Mouse (Mus musculus): ENCODE results near the gene Wrap73.

Gene Wrap73

GRCm38 (mm10) chr4:154181001-154181400 is 38.8 kb downstream of the Wrap73 start:
- no peak for DNase-seq (ENCODE audit: low read depth, low spot score)

GRCm38 (mm10) chr4:154183566-154183965 is 41.4 kb downstream of the Wrap73 start:
- no peak for DNase-seq (ENCODE audit: low read depth, low spot score)

DNA sequence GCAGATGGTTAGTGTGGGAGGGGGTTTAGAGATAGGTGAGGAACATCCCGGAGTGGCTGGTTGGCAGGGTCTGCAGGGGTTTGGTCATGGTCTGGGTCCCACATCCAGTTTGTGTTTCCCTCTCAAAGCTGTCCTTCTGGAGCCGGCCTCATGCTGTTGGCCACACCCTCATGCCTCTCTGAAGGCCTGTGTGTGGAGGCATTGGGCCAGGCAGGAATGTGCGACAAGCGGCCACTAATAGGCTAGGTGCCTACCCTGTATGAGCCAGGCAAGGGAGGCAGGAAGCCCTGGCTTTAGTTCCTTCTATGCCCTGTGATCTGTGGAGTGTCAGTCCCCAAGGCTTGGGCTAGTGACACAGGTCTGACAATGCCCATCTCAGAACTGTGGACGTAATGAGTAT is 42.8 kb downstream of the Wrap73 start:
- DNase-seq (ENCODE audit: low read depth, low spot score) = no peak

GRCm38 (mm10) chr4:154186002-154186537 is 43.9 kb downstream of the Wrap73 start:
- no peak for DNase-seq (ENCODE audit: low read depth, low spot score)

DNA sequence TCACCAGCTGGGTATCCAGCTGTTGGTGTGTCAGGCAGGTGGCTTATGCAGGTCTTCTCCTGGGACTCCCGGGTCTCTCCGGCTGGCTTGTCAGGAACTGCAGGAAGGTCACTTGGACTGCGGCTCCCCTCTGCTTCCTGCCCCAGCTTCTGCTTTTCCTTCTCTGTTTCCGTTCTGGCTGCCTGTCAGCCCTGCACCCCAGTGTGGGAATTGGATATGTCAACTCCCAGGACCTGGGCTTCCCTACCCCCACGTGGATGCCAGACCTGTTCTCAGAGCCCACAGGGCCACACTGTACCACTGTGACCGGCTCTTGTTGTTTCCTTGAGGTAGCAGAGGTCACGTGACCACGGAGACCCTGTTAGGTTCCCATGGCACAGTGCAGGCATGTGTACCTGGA is 46.8 kb downstream of the Wrap73 start:
- no peak for DNase-seq (ENCODE audit: low read depth, low spot score)

DNA sequence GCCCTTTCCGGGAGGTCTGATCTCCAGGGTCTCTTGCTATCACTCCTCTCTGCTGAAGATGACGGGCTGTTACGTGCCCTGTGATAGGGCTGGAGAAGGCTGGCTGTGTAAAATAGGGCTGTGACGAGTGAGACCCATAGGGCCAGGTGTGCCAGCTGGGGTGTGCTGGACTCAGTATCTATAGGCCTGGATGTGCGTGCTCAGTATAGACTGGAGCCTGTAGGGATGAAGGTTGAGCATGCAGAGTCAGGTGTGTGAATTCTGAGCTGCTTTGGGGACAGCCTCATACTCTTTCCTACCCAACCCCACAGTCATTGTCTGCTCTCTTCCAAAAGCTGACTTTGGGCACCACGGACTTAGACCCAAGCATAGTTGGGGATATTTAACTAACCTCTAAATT is 55.8 kb downstream of the Wrap73 start:
- DNase-seq (ENCODE audit: low read depth, low spot score) = no peak

DNA sequence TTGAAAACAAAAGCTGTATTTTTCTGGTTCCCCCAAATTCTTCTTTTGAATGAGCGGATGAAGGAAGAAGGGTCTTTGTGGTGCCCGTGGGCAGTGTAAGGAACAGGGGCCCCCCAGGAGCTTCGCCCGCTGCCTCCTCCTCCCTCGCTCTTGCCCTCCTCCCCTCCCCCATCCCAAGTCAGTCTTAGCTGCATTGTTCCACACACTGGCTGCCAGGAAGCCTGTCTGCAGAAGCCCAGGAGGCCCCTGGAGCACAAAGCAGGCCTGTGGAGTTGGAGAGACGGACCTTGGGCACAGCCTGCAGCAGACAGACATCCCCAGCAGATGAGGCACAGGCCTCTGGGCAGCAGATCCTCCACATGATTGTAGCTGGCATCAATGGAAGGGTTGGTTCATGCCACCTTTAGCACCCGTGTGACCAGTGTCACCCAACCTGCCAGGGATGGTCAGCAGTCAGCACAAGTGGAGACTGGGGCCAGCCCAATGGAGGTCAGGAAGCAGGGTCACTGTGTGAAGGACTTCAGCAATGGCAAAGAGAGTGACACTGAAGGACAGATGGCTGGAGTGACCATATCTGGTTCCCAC is 56.3 kb downstream of the Wrap73 start:
- no peak for DNase-seq (ENCODE audit: low read depth, low spot score)

- no peak for DNase-seq (ENCODE audit: low read depth, low spot score)
Measured at GRCm38 (mm10) chr4:154201511-154201910, 59.3 kb downstream of the Wrap73 start.

- no peak for DNase-seq (ENCODE audit: low read depth, low spot score)
Measured at GRCm38 (mm10) chr4:154204532-154204931, 62.4 kb downstream of the Wrap73 start.

DNA sequence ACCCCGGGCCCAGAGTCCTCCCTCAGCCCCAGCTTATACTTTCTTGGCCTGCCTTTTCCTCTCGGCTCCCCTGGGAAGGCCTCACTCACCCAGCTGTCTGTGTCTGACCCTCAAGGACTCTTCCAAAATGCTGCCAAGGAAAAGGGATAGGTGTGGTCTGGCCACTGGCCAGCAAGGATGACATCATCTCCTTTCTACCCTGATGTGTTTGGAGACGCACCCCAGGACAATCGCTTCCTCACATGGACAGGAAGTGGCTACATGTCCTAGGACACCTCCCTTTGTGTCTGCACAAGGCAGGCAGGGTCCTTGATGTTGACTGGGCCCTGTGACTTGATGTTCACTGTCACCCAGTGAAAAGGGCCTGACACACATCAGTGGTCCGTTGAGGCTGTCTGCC is 63.2 kb downstream of the Wrap73 start:
- DNase-seq (ENCODE audit: low read depth, low spot score) = no peak

GRCm38 (mm10) chr4:154207261-154207660 is 65.1 kb downstream of the Wrap73 start:
- peak; percentile 26 for DNase-seq (ENCODE audit: low read depth, low spot score)

GRCm38 (mm10) chr4:154209054-154209453 is 66.9 kb downstream of the Wrap73 start:
- DNase-seq (ENCODE audit: low read depth, low spot score) = no peak

- DNase-seq (ENCODE audit: low read depth, low spot score) = no peak
Measured at GRCm38 (mm10) chr4:154209825-154210224, 67.7 kb downstream of the Wrap73 start.

GRCm38 (mm10) chr4:154211459-154211858 is 69.3 kb downstream of the Wrap73 start:
- DNase-seq (ENCODE audit: low read depth, low spot score) = no peak

DNA sequence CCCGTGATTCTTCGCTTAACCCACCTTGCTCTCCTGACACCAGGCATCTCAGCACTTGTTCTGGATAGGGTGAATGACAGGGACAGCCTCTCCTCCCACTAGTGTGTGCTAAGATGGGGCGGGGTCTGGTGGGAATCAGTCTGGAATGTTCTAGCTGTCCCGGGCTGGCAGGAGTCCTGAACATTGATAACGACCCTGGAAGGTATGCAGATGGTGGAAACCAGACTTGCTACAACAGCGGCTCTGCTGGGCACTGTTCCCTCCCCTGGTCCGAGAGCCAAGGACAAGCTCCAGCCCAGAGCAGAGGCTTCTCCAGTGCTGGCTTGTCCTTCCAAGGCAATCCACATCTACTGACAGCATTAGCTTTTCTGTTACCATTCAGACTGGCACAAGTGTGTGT is 71.4 kb downstream of the Wrap73 start:
- no peak for DNase-seq (ENCODE audit: low read depth, low spot score)

DNA sequence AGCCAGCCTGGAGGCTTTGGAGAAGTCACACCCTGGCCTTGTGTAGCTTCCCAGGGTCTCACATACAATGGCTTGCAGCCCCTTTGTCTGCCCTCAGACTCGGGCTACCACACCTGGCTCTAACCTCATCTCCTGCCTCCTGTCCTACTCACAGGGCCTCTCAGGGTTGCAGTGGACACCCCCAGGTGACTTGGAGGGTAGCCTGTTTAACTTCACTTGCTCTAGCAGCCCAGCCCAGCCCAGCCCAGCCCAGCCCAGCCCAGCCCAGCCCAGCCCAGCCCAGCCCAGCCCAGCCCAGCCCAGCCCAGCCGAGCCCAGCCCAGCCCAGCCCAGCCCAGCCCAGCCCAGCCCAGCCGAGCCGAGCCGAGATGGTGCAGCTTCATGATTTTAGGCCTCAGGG is 71.9 kb downstream of the Wrap73 start:
- DNase-seq (ENCODE audit: low read depth, low spot score) = no peak
